Mouse (Mus musculus) heart, adult 2 months (tissue): ENCODE data around the gene Nrg4.

Experiments used
- CTCF ChIP-seq: fragments of 200-600 bp; IDR thresholded peaks from 2 replicates; pipeline ENCODE4 v1.8.1; 2022; ENCODE audit warnings: antibody characterized with exemption, mild to moderate bottlenecking, moderate library complexity
- EP300 ChIP-seq: fragments of 200-500 bp; IDR thresholded peaks from 2 replicates; pipeline ENCODE4 v1.6.1; 2011; ENCODE audit warnings: low read depth, low read length, control low read depth; ENCODE audit not compliant: insufficient read depth

DNA sequence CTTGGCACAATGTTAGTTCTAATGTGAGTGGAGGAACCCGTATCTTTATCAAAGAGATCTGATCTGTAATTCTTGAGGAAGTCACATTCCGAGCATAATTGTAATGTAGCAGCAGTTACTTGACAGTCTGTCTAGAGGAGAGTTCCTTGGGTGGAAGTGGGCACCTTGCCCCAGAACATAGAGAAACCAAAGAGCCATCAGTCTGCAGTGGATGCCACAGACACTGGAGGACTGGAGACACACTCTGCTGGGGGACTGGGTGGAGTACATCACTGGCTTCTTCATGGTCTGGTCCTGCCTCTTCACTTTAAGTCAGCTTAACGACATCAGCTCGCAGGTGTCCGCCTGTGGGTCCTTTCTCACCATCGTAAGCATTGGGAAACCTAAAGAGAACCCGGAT is 17.5 kb upstream of the Nrg4 start:
- TF ChIP-seq EP300 (no peak), CTCF (no peak)
